Mouse (Mus musculus) heart, embryonic 16.5 days (tissue): ENCODE results near the gene Gm37240. TPM values are rescaled to one million over a fixed set of nuclear protein-coding genes. Genes with fewer than 3 reads are reported as not detected.

Experiments used
- ATAC-seq: fragments of 200-750 bp; cut with Nextera tagmentation; replicated peaks from 2 replicates; pipeline ENCODE4 v1.8.0; 2017; ENCODE audit warnings: moderate number of reproducible peaks; ENCODE audit not compliant: insufficient read depth, low FRiP score; ENCODE audit errors: extremely low read depth
- H3K27ac ChIP-seq: fragments of 300-500 bp; sonication (generic); 2 replicates; pipeline ENCODE4 v1.5.1; 2014; ENCODE audit warnings: mild to moderate bottlenecking, low read length, control low read depth, moderate library complexity
- H3K27me3 ChIP-seq: fragments of 300-500 bp; sonication (generic); 2 replicates; pipeline ENCODE4 v1.6.1; 2014; ENCODE audit warnings: low read length, mixed read lengths; ENCODE audit not compliant: control insufficient read depth, insufficient read depth
- H3K36me3 ChIP-seq: fragments of 300-500 bp; sonication (generic); 2 replicates; pipeline ENCODE4 v1.6.1; 2014; ENCODE audit not compliant: control insufficient read depth, insufficient read depth
- H3K4me1 ChIP-seq: fragments of 300-500 bp; sonication (generic); 2 replicates; pipeline ENCODE4 v1.6.1; 2014; ENCODE audit warnings: low read length, mixed read lengths; ENCODE audit not compliant: control insufficient read depth, insufficient read depth
- H3K4me2 ChIP-seq: fragments of 300-500 bp; sonication (generic); 2 replicates; pipeline ENCODE4 v1.6.1; 2014; ENCODE audit warnings: low read depth, mild to moderate bottlenecking, control low read depth, low read length
- H3K4me3 ChIP-seq: fragments of 300-500 bp; sonication (generic); 2 replicates; pipeline ENCODE4 v1.5.1; 2014; ENCODE audit warnings: mild to moderate bottlenecking, control low read depth, low read length
- H3K9ac ChIP-seq: fragments of 300-500 bp; sonication (generic); 2 replicates; pipeline ENCODE4 v1.6.1; 2014; ENCODE audit warnings: low read length, control low read depth
- H3K9me3 ChIP-seq: fragments of 300-500 bp; sonication (generic); replicated peaks from 2 replicates; pipeline ENCODE4 v1.6.1; 2016; ENCODE audit warnings: low read length; ENCODE audit not compliant: control insufficient read depth
- whole genome bisulfite sequencing: fragments of 180-500 bp; shearing (Covaris S2); extraction: QIAGEN DNeasy Blood & Tissue Kit; methylation state at CpG from one replicate; pipeline ENCODE4 v1.1.7; 2014; 5-methylcytosine and 5-hydroxymethylcytosine counted together
- polyA plus RNA-seq: library from polyadenylated mRNA; unstranded; fragments of >200 nt; fragmentation: Nextera tagmentation; extraction: Ambion mirVana; gene quantifications from 2 replicates; pipeline ENCODE4 v1.2.1, GENCODE M21; 2015

The Gm37240 gene
- polyA plus RNA-seq, 1 experiment from 2014 or later: 18.4 TPM

- Histone ChIP-seq H3K9me3 (no peaks in the 10 kb centered on the region), H3K36me3 (0 out of 2 replicates have a peak, but pooled peaks cover 4% of the 10 kb centered on the region), H3K9ac (no peak overlapping the region), H3K27ac (no peak overlapping the region), H3K4me2 (no peak overlapping the region), H3K27me3 (no peaks in the 10 kb centered on the region), H3K4me1 (no peaks in the 10 kb centered on the region), H3K4me3 (no peak overlapping the region)
- no peak for ATAC-seq
- 60% methylated on average over 2 of the region's 2 CpGs for WGBS
Measured at GRCm38 (mm10) chr3:85727171-85727570, 160.1 kb downstream of the Gm37240 start.

GRCm38 (mm10) chr3:85725971-85726370 lies 161.3 kb downstream of the Gm37240 start:
- no peak for ATAC-seq
- 91% methylated on average over 3 of the region's 3 CpGs for WGBS

GRCm38 (mm10) chr3:85725110-85725509 lies 162.2 kb downstream of the Gm37240 start:
- Histone ChIP-seq H3K4me1 (no peaks in the 10 kb centered on the region), H3K27ac (no peak overlapping the region), H3K9me3 (no peaks in the 10 kb centered on the region), H3K9ac (no peak overlapping the region), H3K27me3 (no peaks in the 10 kb centered on the region), H3K4me2 (no peak overlapping the region), H3K36me3 (0 out of 2 replicates have a peak, but pooled peaks cover 1% of the 10 kb centered on the region), H3K4me3 (no peak overlapping the region)
- ATAC-seq: no peak
- 60% methylated on average over 2 of the region's 2 CpGs for WGBS

More at GRCm38 (mm10) chr3:85725971-85726370, 161.3 kb downstream of the Gm37240 start:
- Histone ChIP-seq H3K36me3 (0 out of 2 replicates have a peak, but pooled peaks cover 4% of the 10 kb centered on the region), H3K9me3 (no peaks in the 10 kb centered on the region), H3K27ac (no peak overlapping the region), H3K9ac (no peak overlapping the region), H3K4me3 (no peak overlapping the region), H3K4me2 (no peak overlapping the region), H3K27me3 (no peaks in the 10 kb centered on the region), H3K4me1 (no peaks in the 10 kb centered on the region)

- Histone ChIP-seq H3K4me1 (no peaks in the 10 kb centered on the region), H3K4me2 (no peak overlapping the region), H3K36me3 (no peaks in the 10 kb centered on the region), H3K9me3 (no peaks in the 10 kb centered on the region), H3K9ac (no peak overlapping the region), H3K27me3 (no peaks in the 10 kb centered on the region), H3K4me3 (no peak overlapping the region), H3K27ac (no peak overlapping the region)
- ATAC-seq: no peak
- 84% methylated on average over 6 of the region's 6 CpGs for WGBS
Measured at GRCm38 (mm10) chr3:85722581-85722980, 164.7 kb downstream of the Gm37240 start.

- Histone ChIP-seq H3K36me3 (no peaks in the 10 kb centered on the region), H3K27ac (no peak overlapping the region), H3K4me3 (no peak overlapping the region), H3K9me3 (no peaks in the 10 kb centered on the region), H3K4me2 (no peak overlapping the region), H3K4me1 (peaks cover 2% of the 10 kb centered on the region), H3K9ac (no peak overlapping the region), H3K27me3 (no peaks in the 10 kb centered on the region; the same call in 1 of the 2 replicates)
- WGBS: 67% methylated on average over 4 of the region's 4 CpGs
- no peak for ATAC-seq
Measured at GRCm38 (mm10) chr3:85715764-85716297, 171.5 kb downstream of the Gm37240 start.

- no peaks in the 10 kb centered on the region for H3K36me3 ChIP-seq
- no peaks in the 10 kb centered on the region; the same call in 1 of the 2 replicates for H3K27me3 ChIP-seq
- H3K4me2 ChIP-seq: no peak overlapping the region
- ATAC-seq: peak; percentile 59
- peaks cover 6% of the 10 kb centered on the region for H3K4me1 ChIP-seq
- 62% methylated on average over 7 of the region's 7 CpGs for WGBS
- H3K9ac ChIP-seq: no peak overlapping the region
- H3K9me3 ChIP-seq: no peaks in the 10 kb centered on the region
- peak overlapping the region; percentile 41 for H3K27ac ChIP-seq
- no peak overlapping the region for H3K4me3 ChIP-seq
Measured at GRCm38 (mm10) chr3:85713936-85714709, 173.2 kb downstream of the Gm37240 start.

GRCm38 (mm10) chr3:85710695-85711094 lies 176.6 kb downstream of the Gm37240 start:
- H3K9ac ChIP-seq: no peak overlapping the region
- no peak for ATAC-seq
- 23% methylated on average over 8 of the region's 8 CpGs for WGBS
- no peak overlapping the region for H3K4me3 ChIP-seq
- no peaks in the 10 kb centered on the region for H3K27me3 ChIP-seq
- no peak overlapping the region for H3K4me2 ChIP-seq
- H3K36me3 ChIP-seq: no peaks in the 10 kb centered on the region
- H3K27ac ChIP-seq: no peak overlapping the region
- peaks cover 6% of the 10 kb centered on the region for H3K4me1 ChIP-seq
- no peaks in the 10 kb centered on the region for H3K9me3 ChIP-seq

- Histone ChIP-seq H3K36me3 (no peaks in the 10 kb centered on the region), H3K27ac (no peak overlapping the region), H3K9me3 (no peaks in the 10 kb centered on the region), H3K9ac (no peak overlapping the region), H3K4me1 (peaks cover 14% of the 10 kb centered on the region), H3K4me2 (no peak overlapping the region), H3K27me3 (no peaks in the 10 kb centered on the region), H3K4me3 (no peak overlapping the region)
- 39% methylated on average over 7 of the region's 7 CpGs for WGBS
- ATAC-seq: no peak
Measured at GRCm38 (mm10) chr3:85707421-85707820, 179.9 kb downstream of the Gm37240 start.

- H3K36me3 ChIP-seq: no peaks in the 10 kb centered on the region
- no peak overlapping the region for H3K9ac ChIP-seq
- no peak overlapping the region for H3K4me3 ChIP-seq
- H3K27ac ChIP-seq: peak overlapping the region; percentile 33; the same call in 1 of the 2 replicates
- H3K9me3 ChIP-seq: no peaks in the 10 kb centered on the region
- H3K4me2 ChIP-seq: no peak overlapping the region
- WGBS: 46% methylated on average over 6 of the region's 6 CpGs
- H3K27me3 ChIP-seq: no peaks in the 10 kb centered on the region
- no peak; the same call in 1 of the 2 replicates for ATAC-seq
- H3K4me1 ChIP-seq: peaks cover 8% of the 10 kb centered on the region
Measured at GRCm38 (mm10) chr3:85703141-85703882, 184.0 kb downstream of the Gm37240 start.
